Mouse (Mus musculus) ES-E14 (cell line): ENCODE measurements around the gene Cap2.

Source experiments
- CHD2 ChIP-seq: IDR thresholded peaks from 2 replicates; pipeline ENCODE4 v1.6.1; 2014; ENCODE audit warnings: mild to moderate bottlenecking, low read depth, low read length, inconsistent platforms
- HCFC1 ChIP-seq: IDR thresholded peaks from 2 replicates; pipeline ENCODE4 v1.6.1; 2012; ENCODE audit warnings: low read length, inconsistent platforms, borderline replicate concordance; ENCODE audit not compliant: insufficient read depth
- MAFK ChIP-seq: IDR thresholded peaks from 2 replicates; pipeline ENCODE4 v1.6.1; 2014; ENCODE audit warnings: mild to moderate bottlenecking, low read depth, low read length, inconsistent platforms; ENCODE audit not compliant: insufficient read depth
- ZC3H11A ChIP-seq: IDR thresholded peaks from 2 replicates; pipeline ENCODE4 v1.6.1; 2012; ENCODE audit warnings: low read depth, mild to moderate bottlenecking, inconsistent platforms, low read length, borderline replicate concordance
- ZNF384 ChIP-seq: IDR thresholded peaks from 2 replicates; pipeline ENCODE4 v1.6.1; 2012; ENCODE audit warnings: low read depth, low read length, inconsistent platforms

- no peak for TF ChIP-seq ZC3H11A
- TF ChIP-seq MAFK, result no peak
- TF ChIP-seq CHD2, result no peak
- no peak for TF ChIP-seq HCFC1
- TF ChIP-seq ZNF384, result no peak
Observed at GRCm38 (mm10) chr13:46571141-46571592, 69.5 kb downstream of the Cap2 start.
